Mouse (Mus musculus): ENCODE measurements around the gene Arnt. TPM values are rescaled to one million over a fixed set of nuclear protein-coding genes. Genes with fewer than 3 reads are reported as not detected.

The Arnt gene
- polyA plus RNA-seq (2012; ENCODE audit: low replicate concordance) = 32.9 and 52.8 TPM in 2 replicates

GRCm38 (mm10) chr3:95434136-95434982, at the start of gene Arnt:
Gene Arnt (plus strand): TSS chr3:95434388.

GRCm38 (mm10) chr3:95402741-95403140, 31.4 kb upstream of the Arnt start, which contains the start of gene 4930558C23Rik:
Gene 4930558C23Rik (minus strand): TSS chr3:95402841.

GRCm38 (mm10) chr3:95499024-95499423, 64.8 kb downstream of the Arnt start, which contains the start of gene Ctsk:
Gene Ctsk (plus strand): TSS chr3:95499256.

GRCm38 (mm10) chr3:95526622-95527211, 92.5 kb downstream of the Arnt start, which contains the start of gene Ctss:
Gene Ctss (plus strand): TSS chr3:95526786.

Other genes with a start within 250 kb of the Arnt start
- 3.9 and 10.3 TPM in 2 replicates for gene Gabpb2, start 216.5 kb upstream of the Arnt start, polyA plus RNA-seq (2012; ENCODE audit: low replicate concordance)
- gene Cdc42se1, start 205.7 kb upstream of the Arnt start, polyA plus RNA-seq (2012; ENCODE audit: low replicate concordance) = 386 and 443 TPM in 2 replicates
- 6.9 and 11.0 TPM in 2 replicates for gene Mllt11, start 202.2 kb upstream of the Arnt start, polyA plus RNA-seq (2012; ENCODE audit: low replicate concordance)
- gene Gm128, start 192.8 kb upstream of the Arnt start, polyA plus RNA-seq (2012; ENCODE audit: low replicate concordance) = 0.49 TPM in 1 of 2 replicates, not detected in the other
- gene Bnipl, start 183.2 kb upstream of the Arnt start, polyA plus RNA-seq (2012; ENCODE audit: low replicate concordance) = not detected in 2 replicates
- 71.0 and 165 TPM in 2 replicates for gene Mindy1, start 153.0 kb upstream of the Arnt start, polyA plus RNA-seq (2012; ENCODE audit: low replicate concordance)
- 1.8 and 3.6 TPM in 2 replicates for gene Prune1, start 152.3 kb upstream of the Arnt start, polyA plus RNA-seq (2012; ENCODE audit: low replicate concordance)
- 0.63 and 0.64 TPM in 2 replicates for gene Anxa9, start 127.2 kb upstream of the Arnt start, polyA plus RNA-seq (2012; ENCODE audit: low replicate concordance)
- gene Cers2, start 119.6 kb upstream of the Arnt start, polyA plus RNA-seq (2012; ENCODE audit: low replicate concordance) = 194 and 233 TPM in 2 replicates
- gene Setdb1, start 77.2 kb upstream of the Arnt start, polyA plus RNA-seq (2012; ENCODE audit: low replicate concordance) = 10.9 and 12.9 TPM in 2 replicates
- not detected in 2 replicates for gene 4930558C23Rik, start 31.5 kb upstream of the Arnt start, polyA plus RNA-seq (2012; ENCODE audit: low replicate concordance)
- gene Ctsk, start 64.9 kb downstream of the Arnt start, polyA plus RNA-seq (2012; ENCODE audit: low replicate concordance) = 0.08 TPM in 1 of 2 replicates, not detected in the other
- 19.9 and 33.2 TPM in 2 replicates for gene Ctss, start 92.4 kb downstream of the Arnt start, polyA plus RNA-seq (2012; ENCODE audit: low replicate concordance)
- gene Hormad1, start 125.3 kb downstream of the Arnt start, polyA plus RNA-seq (2012; ENCODE audit: low replicate concordance) = not detected in 2 replicates
- 2.8 and 2.9 TPM in 2 replicates for gene Golph3l, start 154.5 kb downstream of the Arnt start, polyA plus RNA-seq (2012; ENCODE audit: low replicate concordance)
- 33.7 and 38.0 TPM in 2 replicates for gene Ensa, start 190.6 kb downstream of the Arnt start, polyA plus RNA-seq (2012; ENCODE audit: low replicate concordance)
- gene Mcl1, start 224.4 kb downstream of the Arnt start, polyA plus RNA-seq (2012; ENCODE audit: low replicate concordance) = 463 and 1,409 TPM in 2 replicates